Mouse (Mus musculus) induced T-regulatory cell, adult 2 months (primary cell): ENCODE results near the gene Hyls1.

Source experiments
- DNase-seq: peaks from one replicate; pipeline ENCODE4 v3.0.0-alpha.2; 2012; ENCODE audit warnings: low read depth

The Hyls1 gene

DNA sequence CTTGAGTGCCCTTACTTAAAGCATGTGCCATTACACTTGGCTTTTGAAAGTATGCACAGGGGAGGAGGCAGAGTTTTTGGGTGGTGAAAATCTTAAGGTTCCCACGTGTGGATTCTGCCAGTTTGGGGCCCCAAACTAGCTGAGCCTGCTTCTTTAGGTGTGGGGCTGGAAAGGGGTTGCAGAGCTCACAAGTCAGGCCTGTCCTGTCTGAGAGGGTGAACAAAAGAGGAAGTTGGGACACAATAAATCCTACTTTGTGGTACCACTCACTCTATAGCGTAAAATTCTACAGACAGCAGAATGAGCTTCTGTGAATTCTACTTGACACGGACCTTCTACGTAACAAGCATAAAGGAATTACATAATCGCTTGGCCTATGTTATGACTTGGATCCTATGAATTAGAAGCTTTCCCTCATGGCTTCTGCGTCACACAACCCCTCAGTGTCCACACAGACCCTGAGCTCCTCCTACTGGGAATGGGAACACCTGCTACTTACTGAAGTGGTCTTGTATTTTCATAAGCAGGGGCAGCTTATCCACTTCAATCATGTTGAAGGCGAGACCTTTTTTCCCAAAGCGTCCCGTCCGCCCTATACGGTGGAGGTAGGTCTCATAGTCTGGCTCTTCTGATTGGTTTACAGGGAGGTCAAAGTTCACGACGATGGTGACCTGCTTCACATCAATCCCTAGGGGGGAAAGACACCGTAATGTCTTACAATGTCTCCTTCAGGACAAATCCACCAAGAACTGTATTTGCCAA is 26.9 kb downstream of the Hyls1 start:
- no peak for DNase-seq

GRCm38 (mm10) chr9:35541941-35542340 is 28.3 kb downstream of the Hyls1 start:
- no peak for DNase-seq

- peak; percentile 87 for DNase-seq
Observed at GRCm38 (mm10) chr9:35541488-35541887, 28.7 kb downstream of the Hyls1 start.

DNA sequence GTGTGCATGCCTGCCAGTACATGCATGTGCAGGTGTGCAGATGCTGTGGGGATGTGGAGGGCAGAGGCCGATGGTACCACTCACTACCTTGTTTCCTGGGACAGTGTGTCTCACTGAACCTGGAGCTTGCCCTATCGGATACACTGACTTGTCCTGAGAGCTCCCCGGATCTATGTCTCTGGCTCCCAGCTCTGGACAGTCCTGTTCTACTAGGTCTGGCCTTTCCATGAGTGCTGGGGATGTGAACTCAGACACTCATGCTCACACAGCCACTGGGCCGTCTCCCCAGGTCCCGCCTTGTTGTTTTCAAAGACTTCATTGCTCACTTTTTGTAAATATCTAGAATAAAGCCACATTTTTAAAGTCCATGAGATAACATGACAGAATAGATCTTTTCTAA is 29.2 kb downstream of the Hyls1 start:
- no peak for DNase-seq

DNA sequence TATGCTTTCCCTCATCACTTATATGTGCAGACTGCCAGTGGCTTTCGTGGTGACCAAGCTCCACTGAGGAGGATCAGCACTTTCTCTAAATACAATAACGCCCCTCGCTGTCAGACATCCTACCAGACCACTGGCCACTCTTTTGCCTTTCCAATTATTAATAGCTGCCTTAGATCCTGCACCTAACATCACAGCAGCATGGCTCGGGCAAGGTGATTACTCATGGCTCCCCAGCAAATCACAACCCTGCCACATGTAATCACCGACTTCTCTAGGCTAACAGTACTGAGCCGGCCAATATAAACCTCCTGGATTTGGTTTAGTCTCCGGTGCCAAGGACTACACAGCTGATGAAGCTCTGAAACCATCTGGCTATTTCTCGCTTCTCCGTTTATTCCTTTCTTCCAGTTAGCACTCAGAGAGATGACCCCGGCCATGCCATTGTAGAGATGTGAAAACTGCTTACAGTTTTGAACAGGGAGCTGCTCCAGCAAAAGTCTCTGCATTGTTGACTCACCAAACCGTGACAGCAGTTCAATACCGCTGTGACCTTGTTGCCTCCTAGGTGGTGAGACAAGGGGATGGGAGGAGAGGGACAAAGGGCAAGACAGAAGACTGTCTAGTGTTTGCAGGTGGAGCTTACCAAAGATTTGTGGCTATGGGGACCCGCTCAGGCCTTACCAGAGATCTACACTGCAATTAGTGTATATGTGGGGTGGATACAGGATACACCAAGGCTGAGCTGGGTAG is 31.0 kb downstream of the Hyls1 start:
- DNase-seq: no peak

- DNase-seq: no peak
Observed at GRCm38 (mm10) chr9:35535876-35536275, 34.3 kb downstream of the Hyls1 start.

- peak; percentile 80 for DNase-seq
Observed at GRCm38 (mm10) chr9:35535110-35535509, 35.1 kb downstream of the Hyls1 start.

DNA sequence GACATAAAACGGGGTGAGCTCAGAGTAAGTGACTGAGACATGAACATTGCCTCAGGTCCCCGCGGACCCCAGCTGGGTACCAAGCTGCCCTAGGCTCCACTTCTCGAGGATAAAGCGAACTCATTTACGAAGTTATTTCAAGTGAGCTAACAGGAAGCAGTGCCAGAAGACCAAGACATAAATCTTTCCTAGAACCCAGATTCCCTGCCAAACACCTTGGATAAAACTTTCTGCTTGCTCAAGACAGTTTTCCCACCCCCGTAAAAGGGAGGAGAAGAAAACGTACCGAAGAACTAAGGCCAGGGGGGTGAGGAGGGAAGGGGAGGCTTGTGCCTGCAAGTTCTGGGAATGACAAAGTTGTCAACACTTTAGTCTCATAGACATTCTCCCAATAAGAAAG is 36.9 kb downstream of the Hyls1 start:
- DNase-seq: no peak

DNA sequence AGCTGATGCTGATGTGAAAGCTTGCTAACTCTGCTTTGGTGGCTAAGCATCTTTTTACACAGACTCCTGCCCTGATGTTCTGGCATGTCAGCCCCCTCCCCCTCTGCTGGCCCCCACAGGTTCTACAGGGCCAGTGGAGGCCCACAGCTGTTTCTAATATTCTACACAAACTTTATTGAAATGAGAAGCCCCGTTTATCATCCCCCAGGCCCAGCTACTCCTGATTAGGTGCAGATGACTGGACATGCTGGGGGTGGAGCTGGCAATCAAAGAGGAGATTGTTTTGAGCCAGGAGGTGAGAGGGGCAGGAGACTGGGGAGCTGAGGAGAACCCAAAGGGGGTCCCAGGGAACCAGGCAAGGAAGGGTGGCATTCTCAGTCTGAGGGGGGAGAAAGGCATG is 40.4 kb downstream of the Hyls1 start:
- no peak for DNase-seq

- DNase-seq: no peak
Observed at GRCm38 (mm10) chr9:35529141-35529540, 41.1 kb downstream of the Hyls1 start.

DNA sequence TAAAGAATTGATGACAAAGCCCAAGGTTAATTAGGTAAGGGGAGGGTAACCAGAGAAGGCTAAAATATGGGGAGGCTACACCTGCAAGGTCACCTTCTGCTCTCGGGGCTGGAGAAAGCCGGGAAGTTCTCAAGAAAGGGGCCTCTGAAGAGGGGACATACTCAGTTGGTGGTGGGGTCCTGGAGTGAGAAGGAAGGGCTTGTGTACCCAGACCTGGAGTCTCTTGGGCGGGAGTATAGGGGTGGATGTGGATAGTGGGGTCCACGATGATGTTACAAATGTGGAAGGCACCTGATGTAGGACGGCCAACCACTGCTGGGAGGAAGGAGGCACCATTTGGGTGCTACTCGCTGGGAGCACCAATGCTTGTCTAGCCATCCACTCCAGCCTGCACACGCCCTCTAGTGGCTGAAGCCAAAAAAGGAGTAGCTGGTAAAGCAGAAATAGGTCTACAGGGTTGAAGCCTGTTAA is 46.2 kb downstream of the Hyls1 start:
- DNase-seq: peak; percentile 84

GRCm38 (mm10) chr9:35523541-35523940 is 46.7 kb downstream of the Hyls1 start:
- no peak for DNase-seq

GRCm38 (mm10) chr9:35522821-35523515 is 47.2 kb downstream of the Hyls1 start:
- DNase-seq: no peak

DNA sequence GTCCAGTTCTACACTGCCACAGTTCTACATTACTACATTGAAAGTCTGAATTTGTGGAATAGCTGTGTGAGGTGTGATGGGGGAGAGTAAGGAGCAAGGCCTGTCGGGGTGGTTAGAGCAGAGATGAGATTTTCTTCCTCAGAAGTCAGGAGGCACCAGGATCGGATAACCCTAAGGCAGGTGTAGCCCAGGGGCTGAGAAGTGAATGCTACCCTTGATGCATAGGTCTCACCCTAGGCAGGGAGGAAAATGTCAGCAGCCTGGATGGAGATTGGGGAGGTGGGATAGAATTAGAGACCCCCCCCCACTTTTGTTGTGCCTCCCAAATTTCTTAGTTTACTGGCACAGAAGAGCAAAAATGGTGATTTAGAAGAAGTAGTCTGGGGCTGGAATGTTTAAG is 48.0 kb downstream of the Hyls1 start:
- no peak for DNase-seq

DNA sequence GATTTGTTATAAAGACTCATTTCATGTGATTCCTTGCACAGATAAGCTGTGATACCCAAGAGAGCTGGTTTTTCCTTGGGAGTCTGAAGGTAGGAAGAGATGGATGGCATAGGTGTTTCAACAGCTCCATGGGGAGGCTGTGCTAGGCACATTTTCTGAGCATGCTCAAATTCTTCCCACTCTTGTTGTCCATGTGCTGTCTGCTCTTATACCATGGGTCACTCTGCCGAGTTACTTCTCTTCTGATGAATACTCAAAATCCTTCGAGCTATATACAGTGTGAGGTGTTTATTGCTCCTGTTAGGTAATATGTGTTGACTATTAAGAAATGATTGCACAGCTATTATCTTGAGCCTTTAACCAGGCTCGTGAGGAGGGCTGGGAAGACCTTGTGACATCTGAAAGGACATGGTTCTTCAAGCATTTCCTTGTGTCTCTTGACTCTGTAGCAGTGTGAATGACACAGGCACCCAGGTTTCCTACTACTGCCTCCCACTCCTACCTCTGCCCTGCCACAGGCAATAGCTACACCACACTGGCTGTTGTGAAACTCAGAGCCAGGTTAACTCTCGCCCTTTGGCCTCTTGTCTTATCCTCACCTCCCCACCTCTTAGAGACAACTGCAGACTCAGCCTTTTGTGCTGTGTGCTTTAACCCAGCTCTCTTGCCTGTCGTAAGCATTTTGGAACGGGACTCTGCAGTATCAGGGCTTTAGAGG is 49.4 kb downstream of the Hyls1 start:
- no peak for DNase-seq

GRCm38 (mm10) chr9:35518169-35518568 is 52.0 kb downstream of the Hyls1 start, which contains the start of gene Gm1113:
Gene Gm1113 (minus strand): TSS chr9:35518269.
- DNase-seq: no peak

GRCm38 (mm10) chr9:35516711-35517110 is 53.5 kb downstream of the Hyls1 start:
- no peak for DNase-seq

DNA sequence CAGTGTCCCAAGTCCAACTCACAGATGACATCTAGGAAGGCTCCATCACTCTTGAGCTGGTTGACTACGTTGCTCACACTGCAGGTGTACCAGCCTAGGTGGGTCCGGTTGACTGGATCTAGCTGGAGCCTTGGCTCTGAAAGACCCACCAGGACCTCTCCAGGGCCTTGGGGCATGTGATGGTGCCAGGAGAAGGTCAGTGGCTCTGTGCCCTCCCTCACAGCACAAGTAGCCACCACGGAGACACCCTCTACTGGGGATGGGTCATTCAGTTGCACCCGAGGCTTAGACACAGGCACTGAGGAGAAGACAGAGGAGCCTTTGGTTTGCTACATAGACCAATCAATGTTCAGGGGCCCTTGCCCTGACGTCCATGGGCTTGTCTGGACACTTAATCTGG is 54.0 kb downstream of the Hyls1 start:
- no peak for DNase-seq

DNA sequence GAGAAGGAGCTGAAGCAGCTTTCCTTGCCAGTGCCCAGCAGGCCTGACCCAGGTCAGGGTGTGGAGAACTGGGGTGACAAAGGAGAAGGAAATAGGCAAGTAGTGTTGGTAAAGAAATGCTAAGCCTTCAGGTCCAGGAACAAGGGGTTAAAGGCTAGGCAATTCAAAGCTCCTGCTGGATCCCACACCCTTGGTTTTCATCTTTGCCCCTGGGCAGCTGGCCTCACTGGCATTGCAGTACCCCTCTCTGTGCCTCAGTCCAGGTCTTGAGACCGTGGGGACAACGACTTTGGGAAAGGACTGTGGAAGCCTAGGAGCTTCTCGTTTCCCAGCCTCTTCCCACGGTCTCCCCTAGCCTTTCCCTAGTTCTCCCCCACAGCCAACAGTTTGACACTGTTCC is 56.3 kb downstream of the Hyls1 start:
- no peak for DNase-seq
